Mouse (Mus musculus): ENCODE measurements around the gene Slc2a5.

Gene Slc2a5

GRCm38 (mm10) chr4:150097847-150098246, 21.2 kb upstream of the Slc2a5 start:
- in situ Hi-C loops (cut with MboI, MseI), result loop anchor here (10.0 to 25.0 kb wide), 2 partner anchors 63 to 286 kb away; no protein-coding TSS in a partner anchor

- in situ Hi-C loops (cut with MboI, MseI), result loop anchor here (10.0 to 25.0 kb wide), 2 partner anchors 64 to 287 kb away; no protein-coding TSS in a partner anchor
Observed at GRCm38 (mm10) chr4:150098880-150099279, 20.2 kb upstream of the Slc2a5 start.

DNA sequence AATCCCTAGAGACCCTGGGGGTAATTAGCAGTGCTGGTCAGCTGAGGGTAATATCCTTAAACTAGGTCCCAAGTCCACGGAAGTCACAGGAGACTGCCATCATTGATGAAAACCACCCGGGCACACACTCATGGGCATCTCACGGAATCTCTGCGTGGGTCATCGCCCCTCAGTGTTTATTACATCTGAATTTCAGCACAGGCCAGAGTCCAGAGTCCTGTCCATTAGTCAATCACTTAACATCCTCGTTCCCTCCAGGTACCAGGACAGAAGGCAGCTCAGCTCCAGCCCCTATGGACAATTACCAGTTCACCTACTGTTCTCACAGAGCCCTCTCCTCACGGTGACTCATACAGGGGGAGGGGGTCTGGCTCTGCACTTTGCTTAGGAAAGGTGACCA, 16.3 kb upstream of the Slc2a5 start:
- in situ Hi-C loops (cut with MboI, MseI), result no loop called here

- in situ Hi-C loops (cut with MboI, MseI), result no loop called here
Observed at GRCm38 (mm10) chr4:150105671-150106070, 13.4 kb upstream of the Slc2a5 start.

- in situ Hi-C loops (cut with MboI, MseI), result no loop called here
Observed at GRCm38 (mm10) chr4:150106637-150107036, 12.4 kb upstream of the Slc2a5 start.

DNA sequence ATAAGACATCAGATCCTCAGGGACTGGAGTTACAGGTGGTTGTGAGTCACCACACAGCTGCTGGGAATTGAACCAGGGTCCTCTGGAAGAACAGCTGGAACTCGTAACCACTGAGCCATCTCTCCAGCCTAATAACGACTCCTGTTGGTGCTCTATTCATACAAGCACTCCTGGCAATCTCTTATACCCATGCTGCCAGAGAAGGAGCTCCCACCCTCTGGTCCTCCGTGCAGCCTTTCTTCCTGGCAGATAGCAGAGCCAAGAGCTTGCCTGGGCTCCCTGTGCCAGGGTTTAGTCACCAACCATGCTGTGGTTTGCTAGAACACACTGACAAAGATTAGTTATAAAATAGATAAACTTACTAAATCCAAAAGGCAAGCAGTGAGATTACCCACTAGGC, 9.4 kb upstream of the Slc2a5 start:
- in situ Hi-C loops (cut with MboI, MseI), result no loop called here

GRCm38 (mm10) chr4:150110373-150110772, 8.7 kb upstream of the Slc2a5 start:
- in situ Hi-C loops (cut with MboI, MseI), result no loop called here

- in situ Hi-C loops (cut with MboI, MseI), result no loop called here
Observed at GRCm38 (mm10) chr4:150112867-150113266, 6.2 kb upstream of the Slc2a5 start.

DNA sequence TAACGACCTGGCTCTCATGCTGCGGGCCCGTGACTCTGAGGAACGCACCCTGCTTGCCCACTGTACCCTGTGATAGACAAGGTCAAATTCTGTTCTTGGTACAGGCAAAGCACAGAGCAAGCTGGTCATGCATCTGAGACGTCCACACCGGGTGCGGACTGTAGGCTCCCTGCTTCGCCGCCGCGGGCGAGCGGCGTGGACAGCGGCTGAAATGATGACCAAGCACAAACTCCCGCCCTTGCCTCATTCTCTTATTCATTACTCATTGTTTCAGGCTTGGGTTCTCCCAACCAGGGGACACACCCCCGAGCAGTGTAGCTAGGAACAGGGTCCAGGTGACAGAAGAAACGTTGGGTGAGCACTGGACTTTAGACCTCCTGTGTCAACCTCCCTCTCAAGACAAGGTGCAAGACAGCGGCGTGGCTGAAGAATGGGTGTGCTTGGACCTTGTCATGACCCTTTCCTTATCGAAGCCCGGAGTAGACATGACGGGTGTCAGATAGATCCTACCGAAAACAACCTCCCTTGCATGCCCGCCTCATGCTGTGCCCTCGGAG, 4.5 kb upstream of the Slc2a5 start:
- in situ Hi-C loops (cut with MboI, MseI), result no loop called here

GRCm38 (mm10) chr4:150117311-150117710, 1.8 kb upstream of the Slc2a5 start:
- in situ Hi-C loops (cut with MboI, MseI), result no loop called here

- in situ Hi-C loops (cut with MboI, MseI), result no loop called here
Observed at GRCm38 (mm10) chr4:150118163-150118562, 920 bp upstream of the Slc2a5 start.

DNA sequence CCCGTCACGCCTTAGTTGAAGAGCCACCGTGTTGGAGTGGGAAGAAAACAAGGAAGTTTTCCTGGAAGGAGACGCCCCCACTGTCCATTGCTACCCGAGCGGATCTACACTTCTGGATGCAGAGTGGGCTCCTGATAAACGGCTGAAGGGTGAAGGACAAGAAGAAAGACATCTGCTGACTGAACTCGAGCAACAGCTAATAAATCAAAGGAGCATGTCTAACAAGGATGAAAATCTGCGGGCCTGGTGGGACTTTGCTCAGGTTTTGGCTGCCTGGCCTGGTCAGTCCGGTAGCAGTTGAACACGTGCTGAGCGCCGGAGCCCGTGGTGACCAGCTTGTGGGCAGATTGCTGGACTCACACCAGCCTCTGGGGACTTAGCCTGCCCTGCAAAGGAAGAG, 557 bp downstream of the Slc2a5 start:
- in situ Hi-C loops (cut with MboI, MseI), result no loop called here

GRCm38 (mm10) chr4:150120173-150120833, 1.2 kb downstream of the Slc2a5 start:
- in situ Hi-C loops (cut with MboI, MseI), result no loop called here

DNA sequence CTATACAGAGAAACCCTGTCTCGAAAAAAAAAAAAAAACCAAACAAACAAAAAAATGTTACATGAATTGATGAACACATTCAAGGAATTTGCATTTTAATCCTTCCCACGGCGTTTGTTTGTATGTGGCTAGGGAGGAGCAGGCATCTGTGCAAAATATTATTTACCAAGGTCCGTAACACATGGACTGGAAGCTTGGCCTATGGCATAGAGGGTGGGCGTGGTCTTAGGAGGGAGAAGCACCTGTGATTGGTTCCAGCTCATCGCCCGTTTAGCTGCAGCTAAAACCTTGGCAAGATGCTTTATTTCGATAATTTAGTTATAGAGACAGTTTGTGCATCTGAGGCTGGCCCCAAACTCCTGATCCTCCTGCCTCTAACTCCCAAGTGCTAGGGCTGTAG, 2.3 kb downstream of the Slc2a5 start:
- in situ Hi-C loops (cut with MboI, MseI), result no loop called here

- in situ Hi-C loops (cut with MboI, MseI), result no loop called here
Observed at GRCm38 (mm10) chr4:150122476-150122875, 3.4 kb downstream of the Slc2a5 start.

GRCm38 (mm10) chr4:150126373-150126772, 7.3 kb downstream of the Slc2a5 start:
- in situ Hi-C loops (cut with MboI, MseI), result no loop called here

DNA sequence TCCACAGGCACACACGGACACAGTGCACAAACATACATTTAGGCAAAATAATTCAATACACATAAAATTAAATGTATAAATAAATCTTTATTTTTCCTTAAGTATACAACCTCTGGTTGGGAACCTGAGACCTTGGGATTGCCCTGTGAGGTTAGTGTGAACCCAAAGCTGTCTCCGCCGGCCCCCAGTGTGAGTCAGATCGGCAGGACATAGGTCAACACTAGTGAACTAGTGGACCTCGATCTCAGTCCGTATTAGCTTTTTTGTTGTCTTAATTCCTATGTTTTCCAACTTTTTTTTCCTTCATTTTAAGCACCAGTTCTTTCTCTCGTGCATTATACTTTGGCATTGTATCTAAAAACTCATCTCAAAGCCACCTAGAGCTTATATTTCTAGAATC, 8.8 kb downstream of the Slc2a5 start:
- in situ Hi-C loops (cut with MboI, MseI), result no loop called here

GRCm38 (mm10) chr4:150128571-150128970, 9.5 kb downstream of the Slc2a5 start:
- in situ Hi-C loops (cut with MboI, MseI), result no loop called here

GRCm38 (mm10) chr4:150130661-150131060, 11.6 kb downstream of the Slc2a5 start:
- in situ Hi-C loops (cut with MboI, MseI), result no loop called here

- in situ Hi-C loops (cut with MboI, MseI), result no loop called here
Observed at GRCm38 (mm10) chr4:150132692-150133271, 13.7 kb downstream of the Slc2a5 start.

GRCm38 (mm10) chr4:150135254-150135653, 16.2 kb downstream of the Slc2a5 start:
- in situ Hi-C loops (cut with MboI, MseI), result no loop called here

DNA sequence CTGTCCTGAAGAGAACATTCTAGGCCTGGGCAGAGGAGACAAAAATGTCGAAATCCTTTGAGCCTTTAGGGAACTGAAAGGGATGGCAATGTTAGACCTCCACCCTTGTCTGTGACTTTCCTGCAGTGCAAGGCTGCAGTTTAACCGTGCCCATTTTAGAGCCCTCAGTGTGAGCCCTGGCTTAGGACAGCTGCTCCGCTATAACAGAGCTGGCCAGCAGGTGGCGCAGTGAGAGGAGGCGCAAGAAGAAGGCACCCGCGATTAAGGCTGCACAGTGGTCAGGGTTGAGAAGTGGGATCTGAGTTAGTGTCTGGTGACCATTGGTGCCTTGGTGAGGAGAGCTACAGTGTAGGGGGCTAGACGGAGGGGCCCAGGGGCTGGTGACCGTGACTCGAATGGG, 17.6 kb downstream of the Slc2a5 start:
- in situ Hi-C loops (cut with MboI, MseI), result no loop called here
